Mouse (Mus musculus): ENCODE measurements at regions not wholly inside any gene's neighbourhood (a gene's known extent, or its start where the extent isn't known, plus 50 kb on each side); places are given as distances from the start of the nearest gene placed in this dataset.

- 73% methylated on average over 1 of the region's 1 CpGs for WGBS
Measured at GRCm38 (mm10) chr10:16601225-16601595, 1121.8 kb upstream of the Cited2 start.

GRCm38 (mm10) chr10:16608339-16608738, 1114.7 kb upstream of the Cited2 start:
- Histone ChIP-seq H3K4me2 (no peak overlapping the region), H3K27me3 (no peaks in the 10 kb centered on the region), H3K4me1 (no peaks in the 10 kb centered on the region), H3K9me3 (no peaks in the 10 kb centered on the region), H3K4me3 (replicated peaks) (no peak overlapping the region), H3K36me3 (replicated peaks) (no peaks in the 10 kb centered on the region), H3K27ac (no peak overlapping the region), H3K9ac (no peak overlapping the region)
- ATAC-seq (ENCODE audit: low FRiP score): no peak
- WGBS: 93% methylated on average over 3 of the region's 3 CpGs

More at GRCm38 (mm10) chr10:16601225-16601595, 1121.8 kb upstream of the Cited2 start:
- H3K9me3 ChIP-seq: no peaks in the 10 kb centered on the region
- no peak for ATAC-seq (ENCODE audit: low FRiP score)
- H3K4me1 ChIP-seq: no peaks in the 10 kb centered on the region
- H3K27me3 ChIP-seq: no peaks in the 10 kb centered on the region
- H3K9ac ChIP-seq: no peak overlapping the region
- H3K4me2 ChIP-seq: no peak overlapping the region
- no peak overlapping the region for H3K4me3 ChIP-seq (replicated peaks)
- H3K36me3 ChIP-seq (replicated peaks): no peaks in the 10 kb centered on the region
- no peak overlapping the region for H3K27ac ChIP-seq

- 92% methylated on average over 2 of the region's 2 CpGs for WGBS
- no peak for ATAC-seq (ENCODE audit: low FRiP score)
Measured at GRCm38 (mm10) chr10:16618752-16619151, 1104.3 kb upstream of the Cited2 start.

GRCm38 (mm10) chr10:16619584-16619983, 1103.4 kb upstream of the Cited2 start:
- Histone ChIP-seq H3K4me1 (no peaks in the 10 kb centered on the region), H3K36me3 (replicated peaks) (no peaks in the 10 kb centered on the region), H3K4me2 (no peak overlapping the region), H3K9me3 (no peaks in the 10 kb centered on the region), H3K4me3 (replicated peaks) (no peak overlapping the region), H3K27ac (no peak overlapping the region), H3K27me3 (no peaks in the 10 kb centered on the region), H3K9ac (no peak overlapping the region)
- WGBS: 89% methylated on average over 2 of the region's 2 CpGs
- ATAC-seq (ENCODE audit: low FRiP score): no peak

More at GRCm38 (mm10) chr10:16618752-16619151, 1104.3 kb upstream of the Cited2 start:
- no peaks in the 10 kb centered on the region for H3K9me3 ChIP-seq
- H3K9ac ChIP-seq: no peak overlapping the region
- no peak overlapping the region for H3K27ac ChIP-seq
- H3K27me3 ChIP-seq: no peaks in the 10 kb centered on the region
- no peak overlapping the region for H3K4me2 ChIP-seq
- no peaks in the 10 kb centered on the region for H3K36me3 ChIP-seq (replicated peaks)
- H3K4me1 ChIP-seq: no peaks in the 10 kb centered on the region
- no peak overlapping the region for H3K4me3 ChIP-seq (replicated peaks)

- no peak for ATAC-seq (ENCODE audit: low FRiP score)
- Histone ChIP-seq H3K4me3 (replicated peaks) (no peak overlapping the region), H3K9ac (no peak overlapping the region), H3K9me3 (no peaks in the 10 kb centered on the region), H3K27me3 (no peaks in the 10 kb centered on the region), H3K27ac (no peak overlapping the region), H3K4me1 (no peaks in the 10 kb centered on the region), H3K36me3 (replicated peaks) (no peaks in the 10 kb centered on the region), H3K4me2 (no peak overlapping the region)
- WGBS: 36% methylated on average over 6 of the region's 6 CpGs
Measured at GRCm38 (mm10) chr10:16620804-16621559, 1102.0 kb upstream of the Cited2 start.

GRCm38 (mm10) chr10:16622821-16623220, 1100.2 kb upstream of the Cited2 start:
- Histone ChIP-seq H3K27ac (no peak overlapping the region), H3K4me1 (no peaks in the 10 kb centered on the region), H3K9ac (no peak overlapping the region), H3K36me3 (replicated peaks) (no peaks in the 10 kb centered on the region), H3K4me2 (no peak overlapping the region), H3K4me3 (replicated peaks) (no peak overlapping the region), H3K9me3 (no peaks in the 10 kb centered on the region), H3K27me3 (no peaks in the 10 kb centered on the region)
- no peak for ATAC-seq (ENCODE audit: low FRiP score)
- WGBS: 90% methylated on average over 3 of the region's 3 CpGs

- H3K27me3 ChIP-seq: no peaks in the 10 kb centered on the region
- no peaks in the 10 kb centered on the region for H3K36me3 ChIP-seq (replicated peaks)
- no peak overlapping the region for H3K4me2 ChIP-seq
- no peak overlapping the region for H3K4me3 ChIP-seq (replicated peaks)
- no peak for ATAC-seq (ENCODE audit: low FRiP score)
- 65% methylated on average over 2 of the region's 2 CpGs for WGBS
- H3K4me1 ChIP-seq: no peaks in the 10 kb centered on the region
- H3K9ac ChIP-seq: no peak overlapping the region
- no peak overlapping the region for H3K27ac ChIP-seq
- no peaks in the 10 kb centered on the region for H3K9me3 ChIP-seq
Measured at GRCm38 (mm10) chr10:16633236-16633635, 1089.8 kb upstream of the Cited2 start.

- ATAC-seq (ENCODE audit: low FRiP score): no peak
- Histone ChIP-seq H3K9me3 (no peaks in the 10 kb centered on the region), H3K4me3 (replicated peaks) (no peak overlapping the region), H3K4me2 (no peak overlapping the region), H3K27me3 (no peaks in the 10 kb centered on the region), H3K27ac (no peak overlapping the region), H3K9ac (no peak overlapping the region), H3K4me1 (no peaks in the 10 kb centered on the region; the same call in 1 of the 2 replicates), H3K36me3 (replicated peaks) (no peaks in the 10 kb centered on the region)
- WGBS: 82% methylated on average over 2 of the region's 2 CpGs
Measured at GRCm38 (mm10) chr10:16635463-16635862, 1087.6 kb upstream of the Cited2 start.

GRCm38 (mm10) chr10:16637006-16637405, 1086.0 kb upstream of the Cited2 start:
- H3K36me3 ChIP-seq (replicated peaks): no peaks in the 10 kb centered on the region
- H3K4me2 ChIP-seq: no peak overlapping the region
- ATAC-seq (ENCODE audit: low FRiP score): no peak
- H3K4me3 ChIP-seq (replicated peaks): no peak overlapping the region
- H3K9me3 ChIP-seq: no peaks in the 10 kb centered on the region
- H3K27me3 ChIP-seq: no peaks in the 10 kb centered on the region
- no peaks in the 10 kb centered on the region; the same call in 1 of the 2 replicates for H3K4me1 ChIP-seq
- no peak overlapping the region for H3K27ac ChIP-seq
- no peak overlapping the region for H3K9ac ChIP-seq

- H3K27ac ChIP-seq: no peak overlapping the region
Measured at GRCm38 (mm10) chr10:16638111-16638510, 1084.9 kb upstream of the Cited2 start.

GRCm38 (mm10) chr10:16640136-16640535, 1082.9 kb upstream of the Cited2 start:
- H3K4me3 ChIP-seq (replicated peaks): no peak overlapping the region
- H3K27me3 ChIP-seq: no peaks in the 10 kb centered on the region
- H3K4me1 ChIP-seq: no peaks in the 10 kb centered on the region; the same call in 1 of the 2 replicates
- no peak for ATAC-seq (ENCODE audit: low FRiP score)
- H3K9ac ChIP-seq: no peak overlapping the region
- H3K9me3 ChIP-seq: no peaks in the 10 kb centered on the region
- no peak overlapping the region for H3K27ac ChIP-seq
- WGBS: 68% methylated on average over 4 of the region's 4 CpGs
- H3K36me3 ChIP-seq (replicated peaks): no peaks in the 10 kb centered on the region
- no peak overlapping the region for H3K4me2 ChIP-seq

More at GRCm38 (mm10) chr10:16638111-16638510, 1084.9 kb upstream of the Cited2 start:
- WGBS: 20% methylated on average over 2 of the region's 2 CpGs
- H3K9ac ChIP-seq: no peak overlapping the region
- no peak overlapping the region for H3K4me3 ChIP-seq (replicated peaks)
- no peak for ATAC-seq (ENCODE audit: low FRiP score)
- no peaks in the 10 kb centered on the region for H3K36me3 ChIP-seq (replicated peaks)
- H3K4me1 ChIP-seq: no peaks in the 10 kb centered on the region; the same call in 1 of the 2 replicates
- no peak overlapping the region for H3K4me2 ChIP-seq
- no peaks in the 10 kb centered on the region for H3K27me3 ChIP-seq
- no peaks in the 10 kb centered on the region for H3K9me3 ChIP-seq

- H3K4me2 ChIP-seq: no peak overlapping the region
- H3K9me3 ChIP-seq: no peaks in the 10 kb centered on the region
- no peak overlapping the region for H3K27ac ChIP-seq
- no peaks in the 10 kb centered on the region for H3K27me3 ChIP-seq
- 80% methylated on average over 1 of the region's 1 CpGs for WGBS
- H3K9ac ChIP-seq: no peak overlapping the region
- H3K4me3 ChIP-seq (replicated peaks): no peak overlapping the region
- no peaks in the 10 kb centered on the region for H3K36me3 ChIP-seq (replicated peaks)
- no peak for ATAC-seq (ENCODE audit: low FRiP score)
- H3K4me1 ChIP-seq: no peaks in the 10 kb centered on the region
Measured at GRCm38 (mm10) chr10:16650120-16650519, 1072.9 kb upstream of the Cited2 start.

GRCm38 (mm10) chr10:16652450-16652849, 1070.6 kb upstream of the Cited2 start:
- Histone ChIP-seq H3K4me3 (replicated peaks) (no peak overlapping the region), H3K9ac (no peak overlapping the region), H3K27me3 (no peaks in the 10 kb centered on the region), H3K4me2 (no peak overlapping the region), H3K4me1 (no peaks in the 10 kb centered on the region), H3K27ac (no peak overlapping the region), H3K36me3 (replicated peaks) (no peaks in the 10 kb centered on the region), H3K9me3 (no peaks in the 10 kb centered on the region)
- WGBS: 87% methylated on average over 4 of the region's 4 CpGs
- no peak for ATAC-seq (ENCODE audit: low FRiP score)
